Mouse (Mus musculus) midbrain, embryonic 10.5 days (tissue): Measurements from ENCODE around the gene Havcr2. TPM values are rescaled to one million over a fixed set of nuclear protein-coding genes. Genes with fewer than 3 reads are reported as not detected.

Experiments used
- DNase-seq: peaks from one replicate; pipeline ENCODE4 v3.0.0-alpha.2; 2017; ENCODE audit warnings: low spot score
- H3K27ac ChIP-seq: fragments of 300-500 bp; sonication (generic); replicated peaks from 2 replicates; pipeline ENCODE4 v1.5.1; 2016; ENCODE audit warnings: mild to moderate bottlenecking
- H3K27me3 ChIP-seq: fragments of 300-500 bp; sonication (generic); 2 replicates; pipeline ENCODE4 v1.6.1; 2016; ENCODE audit warnings: low read depth, mild to moderate bottlenecking; ENCODE audit not compliant: poor library complexity, severe bottlenecking
- H3K36me3 ChIP-seq: fragments of 300-500 bp; sonication (generic); 2 replicates; pipeline ENCODE4 v1.6.1; 2016; ENCODE audit warnings: mild to moderate bottlenecking, moderate library complexity
- H3K4me1 ChIP-seq: fragments of 300-500 bp; sonication (generic); 2 replicates; pipeline ENCODE4 v1.6.1; 2016
- H3K4me3 ChIP-seq: fragments of 300-500 bp; sonication (generic); 2 replicates; pipeline ENCODE4 v1.5.1; 2016; ENCODE audit warnings: mild to moderate bottlenecking, moderate library complexity
- H3K9me3 ChIP-seq: fragments of 300-500 bp; sonication (generic); replicated peaks from 2 replicates; pipeline ENCODE4 v1.6.1; 2016; ENCODE audit warnings: mild to moderate bottlenecking
- WGBS: fragments of 180-500 bp; shearing (Covaris S2); methylation state at CpG from one replicate; pipeline ENCODE4 v1.1.7; 2016; 5-methylcytosine and 5-hydroxymethylcytosine counted together
- polyA plus RNA-seq: library from polyadenylated mRNA; unstranded; fragments of >200 nt; fragmentation: Nextera tagmentation; extraction: Ambion mirVana; gene quantifications from 2 replicates; pipeline ENCODE4 v1.2.1, GENCODE M21; 2016

Gene Havcr2
- polyA plus RNA-seq, 1 experiment from 2014 or later: 0.04 TPM

GRCm38 (mm10) chr11:46437459-46438000, 17.2 kb upstream of the Havcr2 start:
- H3K27ac ChIP-seq: peak overlapping the region; percentile 96
- peaks cover 37% of the 10 kb centered on the region for H3K36me3 ChIP-seq
- no peaks in the 10 kb centered on the region for H3K9me3 ChIP-seq
- 3% methylated on average over 23 of the region's 23 CpGs for WGBS
- peak; percentile 60 for DNase-seq
- peak overlapping the region; percentile 96 for H3K4me3 ChIP-seq
- H3K27me3 ChIP-seq: no peaks in the 10 kb centered on the region
- peaks cover 11% of the 10 kb centered on the region for H3K4me1 ChIP-seq

- Histone ChIP-seq H3K4me3 (no peak overlapping the region), H3K36me3 (peaks cover 51% of the 10 kb centered on the region), H3K4me1 (peaks cover 11% of the 10 kb centered on the region), H3K27me3 (no peaks in the 10 kb centered on the region), H3K27ac (no peak overlapping the region), H3K9me3 (no peaks in the 10 kb centered on the region)
- no peak for DNase-seq
- 94% methylated on average over 5 of the region's 5 CpGs for WGBS
Measured at GRCm38 (mm10) chr11:46439005-46439543, 15.7 kb upstream of the Havcr2 start.

GRCm38 (mm10) chr11:46441774-46442173, 13.0 kb upstream of the Havcr2 start:
- Histone ChIP-seq H3K4me3 (no peak overlapping the region), H3K9me3 (no peaks in the 10 kb centered on the region), H3K4me1 (peaks cover 7% of the 10 kb centered on the region), H3K36me3 (peaks cover 51% of the 10 kb centered on the region), H3K27ac (no peak overlapping the region), H3K27me3 (no peaks in the 10 kb centered on the region)
- 83% methylated on average over 1 of the region's 1 CpGs for WGBS
- DNase-seq: no peak

GRCm38 (mm10) chr11:46443152-46443551, 11.6 kb upstream of the Havcr2 start:
- Histone ChIP-seq H3K4me1 (peaks cover under 1% of the 10 kb centered on the region; the same call in 1 of the 2 replicates), H3K27ac (no peak overlapping the region), H3K27me3 (no peaks in the 10 kb centered on the region), H3K36me3 (peaks cover 51% of the 10 kb centered on the region), H3K4me3 (no peak overlapping the region), H3K9me3 (no peaks in the 10 kb centered on the region)
- WGBS: 97% methylated on average over 1 of the region's 1 CpGs
- no peak for DNase-seq

GRCm38 (mm10) chr11:46443979-46444378, 10.8 kb upstream of the Havcr2 start:
- no peak overlapping the region for H3K4me3 ChIP-seq
- no peak overlapping the region for H3K27ac ChIP-seq
- no peaks in the 10 kb centered on the region for H3K4me1 ChIP-seq
- WGBS: 95% methylated on average over 5 of the region's 5 CpGs
- peaks cover 48% of the 10 kb centered on the region for H3K36me3 ChIP-seq
- DNase-seq: no peak
- no peaks in the 10 kb centered on the region for H3K9me3 ChIP-seq
- no peaks in the 10 kb centered on the region for H3K27me3 ChIP-seq

GRCm38 (mm10) chr11:46446150-46446549, 8.6 kb upstream of the Havcr2 start:
- H3K4me3 ChIP-seq: no peak overlapping the region
- WGBS: 94% methylated on average over 6 of the region's 6 CpGs
- H3K4me1 ChIP-seq: no peaks in the 10 kb centered on the region
- H3K27me3 ChIP-seq: no peaks in the 10 kb centered on the region
- no peak for DNase-seq
- no peaks in the 10 kb centered on the region for H3K9me3 ChIP-seq
- peaks cover 28% of the 10 kb centered on the region for H3K36me3 ChIP-seq
- no peak overlapping the region for H3K27ac ChIP-seq

GRCm38 (mm10) chr11:46447644-46448484, 6.9 kb upstream of the Havcr2 start:
- no peaks in the 10 kb centered on the region for H3K27me3 ChIP-seq
- H3K9me3 ChIP-seq: no peaks in the 10 kb centered on the region
- H3K27ac ChIP-seq: no peak overlapping the region
- 82% methylated on average over 13 of the region's 13 CpGs for WGBS
- peaks cover 11% of the 10 kb centered on the region for H3K36me3 ChIP-seq
- H3K4me1 ChIP-seq: no peaks in the 10 kb centered on the region
- DNase-seq: no peak
- H3K4me3 ChIP-seq: no peak overlapping the region

- no peaks in the 10 kb centered on the region for H3K27me3 ChIP-seq
- no peak overlapping the region for H3K27ac ChIP-seq
- no peak overlapping the region for H3K4me3 ChIP-seq
- H3K36me3 ChIP-seq: no peaks in the 10 kb centered on the region
- H3K4me1 ChIP-seq: no peaks in the 10 kb centered on the region
- 87% methylated on average over 11 of the region's 11 CpGs for WGBS
- H3K9me3 ChIP-seq: no peaks in the 10 kb centered on the region
- no peak for DNase-seq
Measured at GRCm38 (mm10) chr11:46449461-46450080, 5.2 kb upstream of the Havcr2 start.

- Histone ChIP-seq H3K36me3 (no peaks in the 10 kb centered on the region), H3K27ac (no peak overlapping the region), H3K4me3 (no peak overlapping the region), H3K9me3 (no peaks in the 10 kb centered on the region), H3K27me3 (no peaks in the 10 kb centered on the region), H3K4me1 (no peaks in the 10 kb centered on the region)
- 91% methylated on average over 3 of the region's 3 CpGs for WGBS
- DNase-seq: no peak
Measured at GRCm38 (mm10) chr11:46459960-46460359, 5.2 kb downstream of the Havcr2 start.

GRCm38 (mm10) chr11:46461362-46461761, 6.6 kb downstream of the Havcr2 start:
- Histone ChIP-seq H3K27me3 (no peaks in the 10 kb centered on the region), H3K36me3 (no peaks in the 10 kb centered on the region), H3K4me3 (no peak overlapping the region), H3K9me3 (no peaks in the 10 kb centered on the region), H3K27ac (no peak overlapping the region), H3K4me1 (no peaks in the 10 kb centered on the region)
- no peak for DNase-seq
- WGBS: 86% methylated on average over 5 of the region's 5 CpGs

GRCm38 (mm10) chr11:46461931-46462330, 7.2 kb downstream of the Havcr2 start:
- 78% methylated on average over 5 of the region's 5 CpGs for WGBS
- no peak overlapping the region for H3K27ac ChIP-seq
- no peaks in the 10 kb centered on the region for H3K27me3 ChIP-seq

GRCm38 (mm10) chr11:46466878-46467277, 12.1 kb downstream of the Havcr2 start:
- Histone ChIP-seq H3K9me3 (no peaks in the 10 kb centered on the region), H3K4me1 (no peaks in the 10 kb centered on the region), H3K36me3 (no peaks in the 10 kb centered on the region), H3K27me3 (no peaks in the 10 kb centered on the region), H3K27ac (no peak overlapping the region), H3K4me3 (no peak overlapping the region)
- DNase-seq: no peak
- 86% methylated on average over 2 of the region's 2 CpGs for WGBS

More at GRCm38 (mm10) chr11:46461931-46462330, 7.2 kb downstream of the Havcr2 start:
- H3K36me3 ChIP-seq: no peaks in the 10 kb centered on the region
- no peaks in the 10 kb centered on the region for H3K9me3 ChIP-seq
- no peaks in the 10 kb centered on the region for H3K4me1 ChIP-seq
- no peak overlapping the region for H3K4me3 ChIP-seq
- DNase-seq: no peak

- Histone ChIP-seq H3K36me3 (no peaks in the 10 kb centered on the region), H3K27me3 (no peaks in the 10 kb centered on the region), H3K27ac (no peak overlapping the region), H3K4me3 (no peak overlapping the region), H3K9me3 (no peaks in the 10 kb centered on the region), H3K4me1 (no peaks in the 10 kb centered on the region)
- no peak for DNase-seq
- WGBS: 94% methylated on average over 4 of the region's 4 CpGs
Measured at GRCm38 (mm10) chr11:46474220-46474619, 19.5 kb downstream of the Havcr2 start.
